Mouse (Mus musculus): ENCODE data around the gene Anapc10. TPM values are rescaled to one million over a fixed set of nuclear protein-coding genes. Genes with fewer than 3 reads are reported as not detected.

The Anapc10 gene
- 10 to 100 TPM; 25.5 to 37.0 TPM for polyA plus RNA-seq (2017; shearing (Covaris generic))

GRCm38 (mm10) chr8:79711064-79711961, at the start of gene Anapc10, which contains the start of gene Abce1:
Anapc10 (plus strand) TSS chr8:79711820.
Abce1 (minus strand) TSS chr8:79711740.

Other genes with a start within 250 kb of the Anapc10 start
- 10 to 100 TPM; 37.4 to 39.0 TPM for gene Otud4, start 72.2 kb upstream of the Anapc10 start, polyA plus RNA-seq (2017; shearing (Covaris generic))
- 100 to 1,000 TPM in 1 of 2 experiments, 10 to 100 TPM in 1; 78.6 to 101 TPM for gene Abce1, start 80 bp upstream of the Anapc10 start, polyA plus RNA-seq (2017; shearing (Covaris generic))

Data from inflammation-experienced regulatory T-cells (primary cell).